Mouse (Mus musculus) liver, adult 2 months (tissue): ENCODE data around the gene Gm9913. TPM values are rescaled to one million over a fixed set of nuclear protein-coding genes. Genes with fewer than 3 reads are reported as not detected.

Experiments used
- DNase-seq: peaks from one replicate; pipeline ENCODE4 v3.0.0-alpha.2; 2011; ENCODE audit warnings: low read depth, low spot score; ENCODE audit errors: extremely low read depth
- H3K27ac ChIP-seq: fragments of 200-500 bp; replicated peaks from 2 replicates; pipeline ENCODE4 v1.5.1; 2012; ENCODE audit warnings: low read depth, mild to moderate bottlenecking, control low read depth, inconsistent platforms, low read length; ENCODE audit not compliant: insufficient read depth
- H3K27me3 ChIP-seq: fragments of 200-500 bp; 2 replicates; pipeline ENCODE4 v1.6.1; 2012; ENCODE audit warnings: mild to moderate bottlenecking, moderate library complexity, low read length, inconsistent platforms; ENCODE audit not compliant: control insufficient read depth, insufficient read depth
- H3K36me3 ChIP-seq: fragments of 200-500 bp; 2 replicates; pipeline ENCODE4 v1.6.1; 2012; ENCODE audit warnings: low read length, inconsistent platforms; ENCODE audit not compliant: control insufficient read depth, insufficient read depth
- H3K4me1 ChIP-seq: fragments of 200-500 bp; 2 replicates; pipeline ENCODE4 v1.6.1; 2011; ENCODE audit warnings: low read length; ENCODE audit not compliant: control insufficient read depth, insufficient read depth
- H3K4me3 ChIP-seq: fragments of 200-500 bp; 2 replicates; pipeline ENCODE4 v1.5.1; 2011; ENCODE audit warnings: low read depth, mild to moderate bottlenecking, control low read depth, low read length, moderate library complexity; ENCODE audit not compliant: insufficient read depth
- H3K79me2 ChIP-seq: fragments of 200-500 bp; 2 replicates; pipeline ENCODE4 v1.6.1; 2012; ENCODE audit warnings: inconsistent platforms, mild to moderate bottlenecking, low read length, moderate library complexity; ENCODE audit not compliant: control insufficient read depth, insufficient read depth
- H3K9ac ChIP-seq: fragments of 200-500 bp; 2 replicates; pipeline ENCODE4 v1.6.1; 2012; ENCODE audit warnings: low read depth, mild to moderate bottlenecking, control low read depth, inconsistent platforms, low read length
- CTCF ChIP-seq: fragments of 200-500 bp; IDR thresholded peaks from 2 replicates; pipeline ENCODE4 v1.5.1; 2011; ENCODE audit warnings: low read depth, low read length, control low read depth
- POLR2A ChIP-seq: fragments of 200-500 bp; IDR thresholded peaks from 2 replicates; pipeline ENCODE4 v1.6.1; 2011; ENCODE audit warnings: low read length, control low read depth; ENCODE audit not compliant: insufficient read depth; ENCODE audit errors: extremely low read depth
- WGBS: fragments of 180-500 bp; shearing (Covaris S2); methylation state at CpG from one replicate; pipeline ENCODE4 v1.1.7; 2018; 5-methylcytosine and 5-hydroxymethylcytosine counted together
- polyA plus RNA-seq: library from polyadenylated mRNA; depleted of rRNA; stranded (reverse); fragments of >200 nt; gene quantifications from 2 replicates; pipeline ENCODE4 v1.2.3, GENCODE M21; 2012
- total RNA-seq: library from RNA; depleted of rRNA; stranded (reverse); fragments of >200 nt; gene quantifications from 2 replicates; pipeline ENCODE4 v1.2.3, GENCODE M21; 2014

Gm9913 gene
- total and polyA plus RNA-seq, 2 experiments: not detected

DNA sequence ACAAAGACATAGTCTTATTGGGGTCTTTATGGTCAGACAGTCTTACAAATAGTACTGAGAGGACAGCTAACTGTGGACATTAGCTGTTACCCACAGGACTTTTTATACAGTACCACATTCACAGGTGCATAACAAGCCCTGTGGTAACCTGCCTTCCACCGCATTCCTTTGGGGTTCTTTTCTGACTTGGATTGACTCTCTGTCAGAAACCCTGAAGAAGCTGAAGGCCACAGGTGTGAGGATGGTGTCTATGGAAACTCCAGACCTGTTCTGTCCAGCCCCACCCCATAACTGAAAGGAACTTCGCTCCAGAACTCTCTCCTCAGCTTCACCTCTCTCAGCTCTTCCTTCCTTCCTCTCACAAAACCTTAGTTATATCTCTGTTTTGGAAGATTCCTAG is 10.6 kb upstream of the Gm9913 start:
- H3K36me3 ChIP-seq: no peaks in the 10 kb centered on the region
- TF ChIP-seq POLR2A: no peak
- no peak for TF ChIP-seq CTCF
- H3K27me3 ChIP-seq: no peaks in the 10 kb centered on the region
- H3K4me1 ChIP-seq: no peaks in the 10 kb centered on the region
- H3K4me3 ChIP-seq: no peak overlapping the region
- 94% methylated on average over 2 of the region's 2 CpGs for WGBS
- H3K79me2 ChIP-seq: no peaks in the 10 kb centered on the region
- no peak overlapping the region for H3K9ac ChIP-seq
- DNase-seq: no peak
- H3K27ac ChIP-seq: no peak overlapping the region

DNA sequence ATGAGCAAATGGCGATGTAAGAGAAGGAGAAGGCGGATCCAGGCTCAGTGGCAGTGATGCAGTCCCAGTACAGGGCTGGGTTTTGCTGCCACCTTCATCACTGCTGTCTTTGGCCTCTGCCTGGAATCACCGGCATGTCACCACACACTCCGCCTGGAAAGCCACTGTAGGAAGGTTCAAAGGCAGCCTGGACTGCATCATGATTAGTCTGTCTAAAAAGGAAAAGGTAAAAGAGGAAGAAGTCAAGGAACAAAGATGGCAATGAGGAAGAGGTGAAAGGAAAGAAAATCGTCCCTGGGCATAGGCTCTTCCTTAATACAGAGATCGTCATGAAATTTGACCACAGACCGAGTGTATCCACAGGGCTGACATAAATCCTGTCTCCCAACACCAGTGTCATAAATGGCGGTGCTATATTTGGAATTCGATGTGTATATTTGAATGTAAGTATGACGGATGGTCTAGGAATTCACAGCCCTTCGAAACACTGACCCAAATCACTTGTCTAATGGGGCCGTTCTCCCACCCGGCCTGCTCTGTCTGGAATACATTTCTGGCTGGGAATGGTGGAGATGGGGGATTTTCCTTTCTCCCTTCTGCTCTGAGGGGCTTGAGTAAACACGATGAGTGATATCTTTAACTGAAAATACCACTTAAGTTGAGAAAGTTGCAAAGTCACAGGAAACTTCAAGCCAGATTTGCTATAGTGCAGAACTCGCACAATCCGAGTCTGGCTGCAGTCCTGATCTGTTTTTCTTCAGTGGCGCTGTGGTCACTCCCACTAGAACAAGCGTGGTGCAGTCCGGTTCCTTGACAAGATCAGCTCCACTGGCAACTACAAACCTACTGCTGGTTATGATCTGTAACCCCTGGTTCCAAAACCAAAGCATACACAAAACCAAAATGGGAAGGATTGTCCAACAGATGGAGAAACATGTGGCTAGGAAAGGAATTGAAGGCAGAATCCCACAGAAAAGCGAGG is 9.8 kb upstream of the Gm9913 start:
- TF ChIP-seq POLR2A (no peak), CTCF (no peak)
- no peaks in the 10 kb centered on the region for H3K4me1 ChIP-seq
- no peak for DNase-seq
- H3K36me3 ChIP-seq: no peaks in the 10 kb centered on the region
- H3K27ac ChIP-seq: no peak overlapping the region
- H3K79me2 ChIP-seq: no peaks in the 10 kb centered on the region
- no peak overlapping the region for H3K9ac ChIP-seq
- no peaks in the 10 kb centered on the region for H3K27me3 ChIP-seq
- H3K4me3 ChIP-seq: no peak overlapping the region
- 85% methylated on average over 20 of the region's 20 CpGs for WGBS

DNA sequence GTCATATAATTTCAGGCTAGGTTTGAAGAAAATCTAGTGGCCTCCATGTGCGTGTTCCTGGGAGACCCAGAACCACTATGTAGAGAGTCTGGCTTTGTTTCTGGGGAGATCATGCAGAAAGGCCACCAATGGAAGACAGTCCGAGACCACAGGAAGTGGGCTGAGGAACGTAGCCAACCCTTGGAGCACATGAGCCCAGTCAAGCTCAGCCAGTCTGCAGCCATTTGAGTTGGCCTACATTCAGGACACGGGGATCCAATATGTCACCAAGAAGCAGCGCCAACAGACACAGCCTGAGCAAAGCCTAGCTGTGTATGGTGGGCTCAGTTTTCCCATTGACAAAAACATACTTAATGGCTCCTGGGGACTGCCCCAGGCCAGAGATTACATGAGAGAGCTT is 8.2 kb upstream of the Gm9913 start:
- 88% methylated on average over 5 of the region's 5 CpGs for WGBS
- DNase-seq: no peak
- Histone ChIP-seq H3K27me3 (no peaks in the 10 kb centered on the region), H3K4me3 (no peak overlapping the region), H3K4me1 (no peaks in the 10 kb centered on the region), H3K79me2 (no peaks in the 10 kb centered on the region), H3K27ac (no peak overlapping the region), H3K36me3 (no peaks in the 10 kb centered on the region), H3K9ac (no peak overlapping the region)
- no peak for TF ChIP-seq POLR2A
- no peak for TF ChIP-seq CTCF

DNA sequence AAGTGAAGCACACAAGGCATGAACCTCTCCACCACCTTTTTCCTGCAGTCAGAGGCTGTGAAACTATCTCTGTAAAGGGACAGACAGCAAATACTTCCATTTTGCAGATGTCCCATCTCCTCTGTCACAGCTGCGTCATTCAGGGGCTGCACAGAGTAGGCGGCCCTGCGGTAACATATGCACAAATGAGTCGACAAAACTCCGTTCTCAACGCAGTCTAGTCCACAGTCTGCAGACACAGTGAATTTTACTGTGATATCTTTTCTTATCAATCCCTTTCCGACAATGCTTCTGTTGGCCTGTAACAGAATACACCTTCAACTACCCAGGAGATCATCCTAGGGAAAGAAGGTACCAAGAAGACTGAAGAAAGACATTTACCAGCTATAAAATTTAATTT is 6.7 kb upstream of the Gm9913 start:
- no peaks in the 10 kb centered on the region for H3K36me3 ChIP-seq
- H3K9ac ChIP-seq: no peak overlapping the region
- H3K4me1 ChIP-seq: no peaks in the 10 kb centered on the region
- TF ChIP-seq POLR2A (no peak), CTCF (no peak)
- no peaks in the 10 kb centered on the region for H3K27me3 ChIP-seq
- no peak for DNase-seq
- no peak overlapping the region for H3K27ac ChIP-seq
- H3K4me3 ChIP-seq: no peak overlapping the region
- no peaks in the 10 kb centered on the region for H3K79me2 ChIP-seq
- 87% methylated on average over 7 of the region's 7 CpGs for WGBS

DNA sequence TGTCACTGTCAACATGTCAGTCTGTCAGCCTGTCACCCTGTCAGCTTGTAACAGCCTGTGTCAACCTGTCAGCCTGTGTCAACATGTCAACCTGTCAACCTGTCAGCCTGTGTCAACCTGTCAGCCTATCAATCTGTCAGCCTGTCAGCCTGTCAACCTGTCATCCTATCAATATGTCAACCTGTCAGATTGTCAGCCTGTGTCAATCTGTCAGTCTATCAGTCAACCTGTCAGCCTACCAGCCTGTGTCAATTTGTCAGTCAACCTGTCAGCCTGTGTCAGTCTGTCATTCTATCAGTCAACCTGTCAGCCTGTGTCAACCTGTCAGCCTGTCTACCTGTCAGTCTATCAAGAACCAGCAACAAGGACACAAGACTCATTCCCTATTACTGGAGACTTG is 3.4 kb upstream of the Gm9913 start:
- no peak overlapping the region for H3K4me3 ChIP-seq
- TF ChIP-seq POLR2A (no peak), CTCF (no peak)
- no peaks in the 10 kb centered on the region for H3K4me1 ChIP-seq
- no peak for DNase-seq
- no peaks in the 10 kb centered on the region for H3K36me3 ChIP-seq
- no peak overlapping the region for H3K9ac ChIP-seq
- no peaks in the 10 kb centered on the region for H3K79me2 ChIP-seq
- H3K27me3 ChIP-seq: peaks cover 5% of the 10 kb centered on the region; the same call in 1 of the 2 replicates
- H3K27ac ChIP-seq: no peak overlapping the region
